Mouse (Mus musculus) CH12.LX (cell line): ENCODE results near the gene 2810004N23Rik. TPM values are rescaled to one million over a fixed set of nuclear protein-coding genes. Genes with fewer than 3 reads are reported as not detected.

ENCODE experiments used
- DNase-seq: peaks from one replicate; pipeline ENCODE4 v3.0.0-alpha.2; 2013; ENCODE audit errors: extremely low read depth
- H3K27ac ChIP-seq: 2 replicates; pipeline ENCODE4 v1.5.1; 2012; ENCODE audit warnings: low read depth, mild to moderate bottlenecking, control low read depth, moderate library complexity; ENCODE audit not compliant: insufficient read depth
- H3K27me3 ChIP-seq: replicated peaks from 2 replicates; pipeline ENCODE3; 2012; ENCODE audit warnings: inconsistent platforms
- H3K36me3 ChIP-seq, 2 experiments: replicated peaks in 1 of 2; 2 replicates each; pipeline versions ENCODE3 to v1.6.1; 2012; ENCODE audit warnings: inconsistent platforms in 1 of 2, low read length in 1 of 2, mild to moderate bottlenecking in 1 of 2, mixed read lengths in 1 of 2, moderate library complexity in 1 of 2; ENCODE audit not compliant: control insufficient read depth in 1 of 2, insufficient read depth in 1 of 2
- H3K4me1 ChIP-seq, 2 experiments: 2 replicates each; pipeline ENCODE4 v1.6.1; 2012; ENCODE audit warnings: inconsistent platforms in 1 of 2, moderate library complexity in 1 of 2; ENCODE audit not compliant: insufficient read depth in 2 of 2, control insufficient read depth in 1 of 2
- H3K4me2 ChIP-seq: 2 replicates; pipeline ENCODE4 v1.6.1; 2012; ENCODE audit warnings: low read depth, mild to moderate bottlenecking, control low read depth; ENCODE audit not compliant: poor library complexity, insufficient read depth, severe bottlenecking
- H3K4me3 ChIP-seq, 3 experiments: fragments of 150-350 bp in 1 of 3; sonication (generic) in 1 of 3; replicated peaks in 1 of 3; 2 replicates each; pipeline versions ENCODE3 to v1.5.1; 2011 to 2012; ENCODE audit warnings: low read depth in 2 of 3, low read length in 2 of 3, mild to moderate bottlenecking in 2 of 3, moderate library complexity in 2 of 3, control low read depth in 1 of 3, improper control_type of control experiment in 1 of 3, inconsistent platforms in 1 of 3, mixed read lengths in 1 of 3; ENCODE audit not compliant: poor library complexity in 1 of 3
- H3K79me2 ChIP-seq: replicated peaks from 2 replicates; pipeline ENCODE4 v1.6.1; 2012; ENCODE audit warnings: mild to moderate bottlenecking, moderate library complexity; ENCODE audit not compliant: control insufficient read depth, poor library complexity, insufficient read depth, severe bottlenecking; ENCODE audit errors: extremely low read depth
- H3K9ac ChIP-seq: 2 replicates; pipeline ENCODE4 v1.6.1; 2012; ENCODE audit warnings: low read depth, mild to moderate bottlenecking, control low read depth, moderate library complexity; ENCODE audit not compliant: insufficient read depth
- H3K9me3 ChIP-seq: replicated peaks from 2 replicates; pipeline ENCODE3; 2012; ENCODE audit warnings: low read length, inconsistent platforms, mixed read lengths
- BHLHE40 ChIP-seq: IDR thresholded peaks from 2 replicates; pipeline ENCODE4 v1.6.1; 2011; ENCODE audit warnings: mild to moderate bottlenecking, low read depth, low read length, improper control_type of control experiment
- CHD1 ChIP-seq: IDR thresholded peaks from 2 replicates; pipeline ENCODE4 v1.6.1; 2012; ENCODE audit warnings: low read depth, low read length, improper control_type of control experiment, inconsistent platforms
- E2F4 ChIP-seq: IDR thresholded peaks from 2 replicates; pipeline ENCODE4 v1.6.1; 2011; ENCODE audit warnings: low read depth, low read length, improper control_type of control experiment; ENCODE audit not compliant: insufficient replicate concordance
- GABPA ChIP-seq: IDR thresholded peaks from 2 replicates; pipeline ENCODE4 v1.6.1; 2012; ENCODE audit warnings: low read depth, low read length, improper control_type of control experiment, inconsistent platforms; ENCODE audit not compliant: insufficient replicate concordance
- IRF4 ChIP-seq: IDR thresholded peaks from 2 replicates; pipeline ENCODE4 v1.6.1; 2014; ENCODE audit warnings: low read depth, mild to moderate bottlenecking, inconsistent platforms, low read length, improper control_type of control experiment
- JUND ChIP-seq: conservative IDR thresholded peaks from 2 replicates; pipeline ENCODE4 v1.6.1; 2011; ENCODE audit warnings: low read depth, low read length, improper control_type of control experiment
- MYC ChIP-seq: IDR thresholded peaks from 2 replicates; pipeline ENCODE4 v1.6.1; 2011; ENCODE audit warnings: low read depth, mild to moderate bottlenecking, improper control_type of control experiment, low read length
- POLR2A ChIP-seq: IDR thresholded peaks from 2 replicates; pipeline ENCODE4 v1.6.1; 2011; ENCODE audit warnings: low read depth, mild to moderate bottlenecking, improper control_type of control experiment, low read length
- POLR2AphosphoS2 ChIP-seq: IDR thresholded peaks from 2 replicates; pipeline ENCODE4 v1.6.1; 2011; ENCODE audit warnings: low read depth, low read length, improper control_type of control experiment
- SIN3A ChIP-seq: IDR thresholded peaks from 2 replicates; pipeline ENCODE4 v1.6.1; 2012; ENCODE audit warnings: low read length, improper control_type of control experiment, inconsistent platforms
- SMC3 ChIP-seq: IDR thresholded peaks from 2 replicates; pipeline ENCODE4 v1.6.1; 2011; ENCODE audit warnings: low read depth, low read length, improper control_type of control experiment
- TBP ChIP-seq: conservative IDR thresholded peaks from 2 replicates; pipeline ENCODE4 v1.6.1; 2011; ENCODE audit warnings: low read depth, low read length, improper control_type of control experiment
- TCF12 ChIP-seq: IDR thresholded peaks from 2 replicates; pipeline ENCODE4 v1.6.1; 2014; ENCODE audit warnings: low read depth, mild to moderate bottlenecking, inconsistent platforms, low read length, improper control_type of control experiment
- USF1 ChIP-seq: IDR thresholded peaks from 2 replicates; pipeline ENCODE4 v1.6.1; 2014; ENCODE audit warnings: low read depth, mild to moderate bottlenecking, inconsistent platforms, low read length, improper control_type of control experiment
- USF2 ChIP-seq: conservative IDR thresholded peaks from 2 replicates; pipeline ENCODE4 v1.6.1; 2011; ENCODE audit warnings: low read depth, low read length, improper control_type of control experiment
- ZC3H11A ChIP-seq: IDR thresholded peaks from 2 replicates; pipeline ENCODE4 v1.6.1; 2012; ENCODE audit warnings: low read depth, mild to moderate bottlenecking, inconsistent platforms, low read length, improper control_type of control experiment
- ZKSCAN1 ChIP-seq: IDR thresholded peaks from 2 replicates; pipeline ENCODE4 v1.6.1; 2012; ENCODE audit warnings: low read depth, inconsistent platforms, low read length, improper control_type of control experiment, borderline replicate concordance
- ZMIZ1 ChIP-seq: IDR thresholded peaks from 2 replicates; pipeline ENCODE4 v1.6.1; 2012; ENCODE audit warnings: low read depth, mild to moderate bottlenecking, inconsistent platforms, low read length, improper control_type of control experiment
- ZNF384 ChIP-seq: IDR thresholded peaks from 2 replicates; pipeline ENCODE4 v1.6.1; 2012; ENCODE audit warnings: low read depth, low read length, improper control_type of control experiment, inconsistent platforms
- dilution Hi-C: fragments of 300-500 bp; cut with MboI; formaldehyde crosslinking; loops from 2 replicates; pipeline ENCODE4 v1.14.3; 2020; ENCODE audit warnings: low sequenced_read_pairs; ENCODE audit not compliant: extremely low pct_unique_long_range_greater_than_20kb, extremely low pct_ligation_motif_present
- in situ Hi-C: fragments of 300-500 bp; cut with MboI; formaldehyde crosslinking; loops from 3 replicates; pipeline ENCODE4 v1.14.3; 2019; ENCODE audit warnings: low sequenced_read_pairs, low pct_ligation_motif_present, low pct_unique_long_range_greater_than_20kb, mixed read lengths
- polyA plus RNA-seq: library from polyadenylated mRNA; unstranded; fragments of >175 nt; gene quantifications from 2 replicates; pipeline ENCODE4 v1.2.1, GENCODE M21; 2012; ENCODE audit warnings: low read depth; ENCODE audit not compliant: insufficient read length
- total RNA-seq, 2 experiments: library from RNA; depleted of rRNA; stranded (reverse); fragments of 300-350 nt in 1 of 2; fragments of >200 nt in 1 of 2; gene quantifications; 2 replicates each; pipeline ENCODE4 v1.2.3; 2012 to 2014

The 2810004N23Rik gene
- total and polyA plus RNA-seq, 3 experiments, result 45.1 to 75.7 (median 47.6) TPM

- no peak for DNase-seq
- no peak overlapping the region for H3K27ac ChIP-seq
- in situ Hi-C loops, result no loop called here
Observed at GRCm38 (mm10) chr8:124878946-124879526, 16.1 kb upstream of the 2810004N23Rik start.

DNA sequence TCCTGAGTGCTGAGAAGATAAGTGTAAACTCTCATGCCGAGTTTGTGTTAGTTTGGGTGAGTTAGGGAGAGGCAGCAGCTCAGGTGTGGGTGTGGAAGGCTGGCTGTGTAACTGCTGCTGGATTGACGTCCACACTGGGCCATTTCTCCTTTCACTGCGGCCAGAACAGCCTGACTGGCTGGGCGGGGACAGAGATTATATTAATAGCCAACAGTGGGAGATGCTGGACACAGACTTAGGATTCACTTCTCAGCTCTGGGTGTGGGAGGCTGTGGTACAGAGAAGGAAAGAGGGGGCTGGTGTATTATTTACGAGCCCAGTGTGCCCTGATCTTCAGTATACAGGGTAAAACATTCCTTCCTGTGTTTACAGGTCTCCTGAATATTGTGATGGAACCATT lies 15.2 kb upstream of the 2810004N23Rik start:
- no peaks in the 10 kb centered on the region for H3K27me3 ChIP-seq
- H3K4me2 ChIP-seq, result no peak overlapping the region
- no peaks in the 10 kb centered on the region for H3K79me2 ChIP-seq
- peaks cover 88 to 96% of the 10 kb centered on the region in 2 experiments for H3K36me3 ChIP-seq
- no peak overlapping the region for H3K4me3 ChIP-seq
- no peak overlapping the region for H3K27ac ChIP-seq
- DNase-seq, result no peak
- H3K4me1 ChIP-seq, result no peaks in the 10 kb centered on the region
- H3K9me3 ChIP-seq, result no peaks in the 10 kb centered on the region
- in situ Hi-C loops (no loop called here), dilution Hi-C loops (no loop called here)
- no peak overlapping the region for H3K9ac ChIP-seq
- no peak for TF ChIP-seq ZKSCAN1
- TF ChIP-seq ZMIZ1, result no peak
- no peak for TF ChIP-seq TCF12
- no peak for TF ChIP-seq USF1
- no peak for TF ChIP-seq USF2
- TF ChIP-seq CHD1, result no peak
- no peak for TF ChIP-seq JUND
- TF ChIP-seq MYC, result no peak
- no peak for TF ChIP-seq ZNF384

More at GRCm38 (mm10) chr8:124878946-124879526, 16.1 kb upstream of the 2810004N23Rik start:
- Histone ChIP-seq H3K4me2 (no peak overlapping the region), H3K4me3 (no peak overlapping the region), H3K79me2 (no peaks in the 10 kb centered on the region), H3K36me3 (peaks cover 89 to 96% of the 10 kb centered on the region in 2 experiments), H3K9me3 (no peaks in the 10 kb centered on the region), H3K9ac (no peak overlapping the region), H3K4me1 (no peaks in the 10 kb centered on the region), H3K27me3 (no peaks in the 10 kb centered on the region)
- TF ChIP-seq USF1 (no peak), CHD1 (no peak), POLR2AphosphoS2 (no peak), POLR2A (no peak), ZC3H11A (no peak), TCF12 (no peak), SIN3A (no peak), BHLHE40 (no peak), JUND (no peak), SMC3 (no peak), IRF4 (no peak), GABPA (no peak), TBP (no peak), E2F4 (no peak)
- dilution Hi-C loops, result no loop called here
